Mouse (Mus musculus) central nervous system, embryonic 18 days (tissue): ENCODE data around the gene Ccl22. TPM values are rescaled to one million over a fixed set of nuclear protein-coding genes. Genes with fewer than 3 reads are reported as not detected.

Experiments
- polyA plus RNA-seq: library from polyadenylated mRNA; depleted of rRNA; stranded (reverse); fragments of >200 nt; gene quantifications from 2 replicates; pipeline ENCODE4 v1.2.3, GENCODE M21; 2012; rRNA removed

The Ccl22 gene
- polyA plus RNA-seq, result not detected in 2 replicates

GRCm38 (mm10) chr8:94745476-94746184 is at the start of gene Ccl22:
Ccl22 (plus strand) TSS chr8:94745590.

GRCm38 (mm10) chr8:94695994-94696384 is 49.4 kb upstream of the Ccl22 start, which contains the start of gene Pllp:
Pllp (minus strand) TSS chr8:94696278.

DNA sequence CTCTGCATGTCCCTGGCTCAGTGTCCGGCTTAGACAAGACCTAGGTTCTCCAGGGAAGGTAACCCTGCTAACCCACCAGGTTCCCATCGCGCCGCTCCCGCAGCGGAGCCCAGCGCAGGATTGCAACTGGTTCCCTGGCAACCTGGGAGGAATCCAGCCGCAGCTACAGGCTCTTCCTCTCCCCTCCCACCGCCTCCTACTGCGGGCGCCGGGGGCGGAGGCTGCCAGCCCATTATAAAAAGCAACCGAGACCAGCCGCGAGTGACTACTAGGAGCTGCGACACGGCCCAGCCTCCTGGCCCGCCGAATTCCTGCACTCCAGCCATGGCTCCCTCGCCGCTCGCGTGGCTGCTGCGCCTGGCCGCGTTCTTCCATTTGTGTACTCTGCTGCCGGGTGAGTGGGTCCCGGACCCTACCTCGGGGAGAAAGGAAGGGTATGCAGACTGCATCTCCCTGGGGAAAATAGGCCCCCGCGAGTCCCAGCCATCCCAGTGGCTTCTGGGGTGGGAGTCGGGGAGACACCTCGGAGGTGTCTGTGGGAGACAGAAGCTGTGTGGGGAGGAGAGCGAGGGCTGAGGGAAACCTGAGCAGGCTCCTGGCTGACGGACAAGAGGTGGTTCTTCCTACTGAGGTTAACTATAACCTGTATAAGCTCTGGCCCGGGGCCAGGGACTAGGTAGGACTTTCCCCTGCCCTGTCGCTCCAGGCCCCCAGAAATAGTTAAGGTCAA is 26.7 kb downstream of the Ccl22 start, which contains the start of gene Cx3cl1:
Cx3cl1 (plus strand) TSS at position 69 of the 730 bp plus-strand sequence.

Other genes starting within 250 kb of the Ccl22 start
- gene Cpne2, start 212.6 kb upstream of the Ccl22 start, polyA plus RNA-seq, result 58.3 and 69.3 TPM in 2 replicates
- 26.4 and 27.6 TPM in 2 replicates for gene Rspry1, start 143.7 kb upstream of the Ccl22 start, polyA plus RNA-seq
- gene Fam192a, start 143.6 kb upstream of the Ccl22 start, polyA plus RNA-seq, result 51.6 and 57.7 TPM in 2 replicates
- 182 and 196 TPM in 2 replicates for gene Arl2bp, start 79.0 kb upstream of the Ccl22 start, polyA plus RNA-seq
- gene Pllp, start 49.3 kb upstream of the Ccl22 start, polyA plus RNA-seq, result 3.9 and 5.1 TPM in 2 replicates
- 58.1 and 65.6 TPM in 2 replicates for gene Cx3cl1, start 26.4 kb downstream of the Ccl22 start, polyA plus RNA-seq
- 0.17 and 0.40 TPM in 2 replicates for gene Ccl17, start 64.9 kb downstream of the Ccl22 start, polyA plus RNA-seq
- gene Coq9, start 92.7 kb downstream of the Ccl22 start, polyA plus RNA-seq, result 55.4 and 57.2 TPM in 2 replicates
- gene Ciapin1, start 92.8 kb downstream of the Ccl22 start, polyA plus RNA-seq, result 58.0 and 61.1 TPM in 2 replicates
- gene Polr2c, start 111.9 kb downstream of the Ccl22 start, polyA plus RNA-seq, result 111 and 114 TPM in 2 replicates
- gene Dok4, start 130.7 kb downstream of the Ccl22 start, polyA plus RNA-seq, result 118 and 120 TPM in 2 replicates
- gene Ccdc102a, start 172.5 kb downstream of the Ccl22 start, polyA plus RNA-seq, result 5.9 and 6.8 TPM in 2 replicates
- gene Adgrg5, start 178.1 kb downstream of the Ccl22 start, polyA plus RNA-seq, result 0.13 TPM in 2 replicates
- gene Adgrg1, start 229.2 kb downstream of the Ccl22 start, polyA plus RNA-seq, result 235 and 266 TPM in 2 replicates